Mouse (Mus musculus) cerebellum, adult 2 months (tissue): ENCODE results near the gene Mark2.

Experiments
- CTCF ChIP-seq: fragments of 200-500 bp; IDR thresholded peaks from 2 replicates; pipeline ENCODE4 v1.5.1; 2011; ENCODE audit warnings: low read depth, mild to moderate bottlenecking, control low read depth, low read length, moderate library complexity, borderline replicate concordance; ENCODE audit not compliant: insufficient read depth
- POLR2A ChIP-seq: fragments of 200-500 bp; IDR thresholded peaks from 2 replicates; pipeline ENCODE4 v1.6.1; 2011; ENCODE audit warnings: low read length, control low read depth, borderline replicate concordance; ENCODE audit not compliant: insufficient read depth

DNA sequence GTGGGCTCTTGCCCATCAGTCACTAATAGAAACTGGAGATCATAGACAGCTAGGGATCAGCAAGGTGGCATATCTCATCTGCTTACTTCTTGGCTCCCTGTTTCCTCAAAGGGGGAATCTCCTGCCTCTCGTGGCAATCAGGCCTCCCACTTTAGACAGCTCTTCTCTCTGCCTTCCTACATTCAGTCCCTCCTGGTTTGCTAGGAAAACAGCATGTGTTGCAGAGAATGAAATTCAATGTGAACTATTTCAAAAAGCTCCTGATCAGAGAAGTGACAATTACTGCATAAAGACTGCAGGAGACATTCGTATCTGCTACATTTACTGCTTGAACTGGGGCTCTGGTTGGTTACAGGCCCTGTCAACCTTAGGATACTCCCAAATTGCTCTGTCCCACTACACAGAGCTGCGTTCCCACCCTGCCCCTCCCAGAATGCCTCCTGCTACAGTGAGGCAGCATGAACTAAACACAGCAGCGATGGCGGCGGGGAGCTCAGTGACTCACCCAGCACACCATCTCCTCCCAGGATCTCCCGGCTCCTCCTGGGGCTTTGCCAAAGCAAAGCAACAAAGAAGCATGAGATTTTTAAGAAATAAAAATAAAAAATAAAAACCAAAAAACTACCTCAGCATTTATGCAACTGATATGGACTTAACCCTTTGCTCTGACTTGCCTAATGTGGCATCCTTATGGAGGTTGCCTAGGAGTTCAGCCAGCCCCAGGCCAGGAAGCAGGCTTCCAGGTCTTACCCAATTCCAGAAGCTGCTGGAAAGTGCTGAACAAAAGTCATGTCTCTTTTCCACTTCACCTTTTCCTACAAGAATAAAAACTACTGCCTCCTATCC is 39.8 kb downstream of the Mark2 start:
- no peak for TF ChIP-seq CTCF
- no peak for TF ChIP-seq POLR2A
